Mouse (Mus musculus) testis, adult 2 months (tissue): Measurements from ENCODE around the gene Acta2.

Experiments used
- CTCF ChIP-seq: fragments of 200-500 bp; IDR thresholded peaks from 2 replicates; pipeline ENCODE4 v1.5.1; 2012; ENCODE audit warnings: low read depth, mild to moderate bottlenecking, inconsistent platforms, low read length, moderate library complexity; ENCODE audit not compliant: control insufficient read depth, insufficient read depth, insufficient replicate concordance
- POLR2A ChIP-seq: fragments of 200-500 bp; IDR thresholded peaks from 2 replicates; pipeline ENCODE4 v1.6.1; 2012; ENCODE audit warnings: low read depth, mild to moderate bottlenecking, inconsistent platforms, low read length, moderate library complexity; ENCODE audit not compliant: control insufficient read depth

DNA sequence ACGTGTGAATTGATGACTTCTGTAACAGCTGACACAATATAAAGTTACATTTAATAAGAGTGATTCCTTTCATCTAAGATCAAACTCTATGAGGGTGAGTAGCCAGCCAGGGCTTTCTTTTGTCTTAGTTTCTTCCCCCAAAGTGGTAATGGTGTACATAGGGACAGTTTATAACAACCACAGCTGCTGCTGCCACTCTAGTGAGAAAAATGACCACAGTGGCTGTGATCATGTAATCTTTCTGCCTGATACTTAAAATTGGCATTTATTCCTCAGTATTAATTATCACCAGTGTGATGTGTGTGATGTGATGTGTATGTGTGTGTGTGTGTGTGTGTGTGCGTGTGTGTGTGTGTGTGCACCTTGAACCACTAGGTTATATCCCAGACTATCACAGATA is 3.5 kb downstream of the Acta2 start:
- TF ChIP-seq POLR2A (no peak), CTCF (no peak)
